Mouse (Mus musculus): ENCODE data around the gene Tiprl. TPM values are rescaled to one million over a fixed set of nuclear protein-coding genes. Genes with fewer than 3 reads are reported as not detected.

The Tiprl gene
- total RNA-seq, 1 experiment from 2014 or later: 50.1 TPM

GRCm38 (mm10) chr1:165203488-165204035 is 33.2 kb downstream of the Tiprl start:
- no peak for DNase-seq

GRCm38 (mm10) chr1:165201445-165202012 is 35.3 kb downstream of the Tiprl start:
- no peak for DNase-seq

- no peak for DNase-seq
Measured at GRCm38 (mm10) chr1:165200748-165201147, 36.0 kb downstream of the Tiprl start.

GRCm38 (mm10) chr1:165199639-165200038 is 37.2 kb downstream of the Tiprl start:
- no peak for DNase-seq

GRCm38 (mm10) chr1:165198951-165199350 is 37.8 kb downstream of the Tiprl start:
- DNase-seq: no peak

GRCm38 (mm10) chr1:165197875-165198274 is 38.9 kb downstream of the Tiprl start:
- no peak for DNase-seq

- DNase-seq: no peak
Measured at GRCm38 (mm10) chr1:165195396-165195960, 41.3 kb downstream of the Tiprl start.

GRCm38 (mm10) chr1:165194662-165195013 is 42.2 kb downstream of the Tiprl start:
- no peak for DNase-seq

- DNase-seq: peak; percentile 96
Measured at GRCm38 (mm10) chr1:165193880-165194661, 42.7 kb downstream of the Tiprl start, which contains the start of gene Sft2d2. Gene Sft2d2, minus strand, starts transcription at chr1:165194438.

GRCm38 (mm10) chr1:165193426-165193825 is 43.4 kb downstream of the Tiprl start:
- DNase-seq: no peak

GRCm38 (mm10) chr1:165192714-165193264 is 44.0 kb downstream of the Tiprl start:
- DNase-seq: no peak

- no peak for DNase-seq
Measured at GRCm38 (mm10) chr1:165192102-165192501, 44.7 kb downstream of the Tiprl start.

- no peak for DNase-seq
Measured at GRCm38 (mm10) chr1:165191611-165192010, 45.2 kb downstream of the Tiprl start.

GRCm38 (mm10) chr1:165190571-165191273 is 46.1 kb downstream of the Tiprl start:
- DNase-seq: no peak

GRCm38 (mm10) chr1:165190068-165190467 is 46.7 kb downstream of the Tiprl start:
- no peak for DNase-seq

- DNase-seq: peak; percentile 18
Measured at GRCm38 (mm10) chr1:165188806-165189580, 47.8 kb downstream of the Tiprl start.

GRCm38 (mm10) chr1:165187357-165187756 is 49.4 kb downstream of the Tiprl start:
- DNase-seq: no peak

GRCm38 (mm10) chr1:165186491-165186890 is 50.3 kb downstream of the Tiprl start:
- DNase-seq: no peak

GRCm38 (mm10) chr1:165185116-165185515 is 51.7 kb downstream of the Tiprl start:
- DNase-seq: peak; percentile 20

- no peak for DNase-seq
Measured at GRCm38 (mm10) chr1:165184178-165184577, 52.6 kb downstream of the Tiprl start.

- no peak for DNase-seq
Measured at GRCm38 (mm10) chr1:165183400-165183799, 53.4 kb downstream of the Tiprl start.
